Mouse (Mus musculus): ENCODE measurements around the gene Gm21149.
"Not testable (repeated sequence)": the region's sequence is repeated elsewhere in the genome, so short reads cannot be mapped to it uniquely, and the experiment has no call there.

- TF ChIP-seq POLR2A (IDR thresholded peaks at IDR 0.05; ENCODE audit: insufficient read length, low read depth); MYOG (IDR thresholded peaks at IDR 0.05; ENCODE audit: control insufficient read depth in 1 of 3, insufficient read depth in 1 of 3, insufficient read length in 2 of 3, low read depth in 2 of 3); MAX (IDR thresholded peaks at IDR 0.05; ENCODE audit: low read depth); TCF12 (IDR thresholded peaks at IDR 0.05; ENCODE audit: insufficient read depth, poor library complexity, severe bottlenecking); MYOD1 (IDR thresholded peaks at IDR 0.05; ENCODE audit: control insufficient read depth in 1 of 3, insufficient read length in 2 of 3, low read depth in 2 of 3); TCF3 (IDR thresholded peaks at IDR 0.05; ENCODE audit: insufficient read length, low read depth); E2F4 (IDR thresholded peaks at IDR 0.05; ENCODE audit: insufficient read depth); CEBPB (IDR thresholded peaks at IDR 0.05; ENCODE audit: insufficient read depth, poor library complexity, severe bottlenecking); USF1 (IDR thresholded peaks at IDR 0.05; ENCODE audit: low read depth): not testable (repeated sequence)
These were observed 8.3 kb upstream of the Gm21149 start for GRCm38 (mm10) chr5:15484616-15485015.

Measured in myocyte (in vitro differentiated cells).